Mouse (Mus musculus): ENCODE measurements around the gene Pard3b.

The Pard3b gene

GRCm38 (mm10) chr1:62244191-62244984, 605.8 kb downstream of the Pard3b start:
- DNase-seq (ENCODE audit: low read depth, low spot score): no peak

- no peak for DNase-seq (ENCODE audit: low read depth, low spot score)
These were observed 613.8 kb downstream of the Pard3b start for GRCm38 (mm10) chr1:62252432-62252831.

GRCm38 (mm10) chr1:62254316-62254715, 615.7 kb downstream of the Pard3b start:
- DNase-seq (ENCODE audit: low read depth, low spot score): no peak

DNA sequence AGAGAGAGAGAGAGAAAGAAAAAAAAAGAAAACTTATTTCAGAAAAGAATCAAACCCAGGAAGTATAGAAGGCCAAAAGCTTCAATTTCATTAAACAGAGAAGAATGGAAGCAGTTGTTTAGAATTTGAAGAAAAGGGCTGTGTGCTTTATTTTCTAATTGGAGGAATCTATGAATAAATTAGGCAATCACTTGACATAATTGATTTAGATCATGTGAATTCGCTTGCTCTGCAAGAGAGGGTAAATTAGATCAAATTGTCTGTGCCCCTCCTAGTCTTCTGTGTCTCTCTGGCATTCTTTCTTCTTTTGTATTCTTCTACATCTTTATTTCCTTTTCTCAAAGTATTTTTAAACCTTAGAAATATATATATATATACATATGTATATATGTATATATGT, 616.3 kb downstream of the Pard3b start:
- no peak for DNase-seq (ENCODE audit: low read depth, low spot score)

GRCm38 (mm10) chr1:62276466-62276865, 637.8 kb downstream of the Pard3b start:
- no peak for DNase-seq (ENCODE audit: low read depth, low spot score)

DNA sequence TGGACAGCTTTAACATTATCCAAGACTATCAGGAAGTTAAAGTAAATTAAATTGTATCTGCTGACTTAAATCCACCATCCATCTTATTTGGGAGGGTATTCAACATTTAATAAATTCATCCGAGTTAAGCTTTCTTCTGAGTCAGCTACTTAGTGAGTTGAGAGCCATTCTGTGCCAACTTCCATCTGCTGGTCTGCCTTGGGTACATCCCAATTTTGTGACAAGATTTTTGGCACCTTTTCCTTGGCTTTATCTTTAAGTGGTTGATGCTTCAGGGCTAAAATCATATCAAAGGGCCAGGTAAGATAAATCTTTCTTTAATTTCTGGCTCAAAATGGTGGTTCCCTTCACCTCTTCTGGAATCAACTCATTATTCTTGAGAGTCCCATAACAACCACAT, 640.0 kb downstream of the Pard3b start:
- DNase-seq (ENCODE audit: low read depth, low spot score): no peak

- DNase-seq (ENCODE audit: low read depth, low spot score): no peak
These were observed 642.0 kb downstream of the Pard3b start for GRCm38 (mm10) chr1:62280586-62280985.

DNA sequence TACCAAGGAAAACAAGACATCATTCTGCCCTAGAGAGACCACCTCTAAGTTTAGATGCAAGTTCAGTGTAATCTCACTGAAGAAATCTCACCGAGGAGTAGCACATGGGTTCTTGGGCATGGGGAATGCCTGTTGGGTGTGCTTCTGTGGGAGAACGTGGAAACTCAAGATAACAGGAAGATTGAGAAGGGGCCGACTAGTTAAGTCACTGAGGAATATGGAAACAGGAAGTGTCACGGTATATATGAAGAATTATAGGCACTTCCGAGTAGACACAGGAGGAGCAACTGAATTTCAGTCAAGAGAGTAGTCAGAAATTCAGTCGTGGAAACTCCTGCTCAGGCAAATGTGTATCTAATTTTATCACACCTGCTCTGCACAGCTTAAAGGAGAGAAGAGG, 644.2 kb downstream of the Pard3b start:
- DNase-seq (ENCODE audit: low read depth, low spot score): no peak

- DNase-seq (ENCODE audit: low read depth, low spot score): no peak
These were observed 645.0 kb downstream of the Pard3b start for GRCm38 (mm10) chr1:62283624-62284023.

GRCm38 (mm10) chr1:62309376-62309775, 670.8 kb downstream of the Pard3b start:
- DNase-seq (ENCODE audit: low read depth, low spot score): no peak

DNA sequence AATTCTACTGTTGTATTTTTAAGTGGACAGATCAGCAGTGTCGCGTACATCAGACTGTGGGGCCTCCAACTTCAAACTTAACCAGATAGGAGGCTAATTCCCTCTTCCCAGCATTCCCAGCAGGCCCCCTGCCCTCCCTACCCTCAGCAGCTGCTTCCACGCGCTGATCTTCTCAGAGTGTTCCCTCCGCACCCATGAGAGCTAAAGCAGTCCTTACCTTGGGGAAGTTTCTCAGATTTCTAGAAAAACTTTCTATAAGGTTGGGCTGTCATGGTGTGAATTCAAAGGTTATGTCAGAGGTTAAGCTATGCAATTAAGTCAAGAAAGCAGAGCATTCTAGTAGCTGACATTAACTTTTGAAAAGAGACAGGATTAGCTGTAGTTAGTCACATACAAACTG, 686.6 kb downstream of the Pard3b start:
- no peak for DNase-seq (ENCODE audit: low read depth, low spot score)

- no peak for DNase-seq (ENCODE audit: low read depth, low spot score)
These were observed 689.1 kb downstream of the Pard3b start for GRCm38 (mm10) chr1:62327743-62328142.

DNA sequence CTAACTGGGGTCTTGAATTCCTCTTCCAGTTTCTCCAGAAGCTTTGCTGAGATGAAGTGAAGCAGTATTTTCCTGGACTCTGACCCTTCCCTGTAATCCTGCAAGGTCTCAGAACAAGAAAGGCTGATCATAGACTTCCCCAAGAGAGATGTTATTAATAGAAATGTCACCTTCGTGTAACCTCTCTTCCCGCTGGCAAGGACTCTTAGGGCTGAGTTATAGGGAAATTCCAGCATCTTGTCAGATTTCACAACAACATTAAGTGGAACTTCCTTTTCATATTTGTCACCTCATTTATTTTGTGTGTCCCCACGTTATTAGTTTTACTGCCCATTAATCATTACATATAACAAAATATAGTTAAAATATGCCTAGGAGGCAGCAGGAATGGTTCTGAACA, 690.2 kb downstream of the Pard3b start:
- DNase-seq (ENCODE audit: low read depth, low spot score): no peak

GRCm38 (mm10) chr1:62333016-62333415, 694.4 kb downstream of the Pard3b start:
- no peak for DNase-seq (ENCODE audit: low read depth, low spot score)

- DNase-seq (ENCODE audit: low read depth, low spot score): no peak
These were observed 695.6 kb downstream of the Pard3b start for GRCm38 (mm10) chr1:62334196-62334595.

GRCm38 (mm10) chr1:62340261-62340660, 701.6 kb downstream of the Pard3b start:
- DNase-seq (ENCODE audit: low read depth, low spot score): no peak

GRCm38 (mm10) chr1:62344286-62344685, 705.7 kb downstream of the Pard3b start:
- DNase-seq (ENCODE audit: low read depth, low spot score): no peak

GRCm38 (mm10) chr1:62348371-62348770, 709.7 kb downstream of the Pard3b start:
- DNase-seq (ENCODE audit: low read depth, low spot score): no peak

DNA sequence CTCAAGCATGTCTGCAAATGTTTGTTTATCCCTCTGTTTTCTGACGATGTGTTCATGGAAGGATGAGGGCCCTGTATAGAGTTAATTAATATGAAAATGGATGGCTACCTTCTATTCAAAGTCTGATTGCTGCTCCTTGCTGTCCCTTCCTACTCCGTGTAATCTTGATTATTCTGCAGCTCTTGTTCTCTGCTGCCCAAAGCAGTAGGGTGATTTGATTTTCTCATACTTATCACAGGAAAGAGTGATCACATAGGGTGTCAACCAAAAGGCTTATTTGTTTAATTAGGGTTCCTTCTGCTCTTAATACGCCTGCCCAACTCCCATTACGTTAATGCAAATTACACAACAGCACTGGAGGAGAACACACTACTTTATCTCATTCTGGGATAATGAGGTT, 716.9 kb downstream of the Pard3b start:
- no peak for DNase-seq (ENCODE audit: low read depth, low spot score)

- no peak for DNase-seq (ENCODE audit: low read depth, low spot score)
These were observed 735.9 kb downstream of the Pard3b start for GRCm38 (mm10) chr1:62374427-62375050.

- DNase-seq (ENCODE audit: low read depth, low spot score): no peak
These were observed 739.7 kb downstream of the Pard3b start for GRCm38 (mm10) chr1:62378335-62378734.

DNA sequence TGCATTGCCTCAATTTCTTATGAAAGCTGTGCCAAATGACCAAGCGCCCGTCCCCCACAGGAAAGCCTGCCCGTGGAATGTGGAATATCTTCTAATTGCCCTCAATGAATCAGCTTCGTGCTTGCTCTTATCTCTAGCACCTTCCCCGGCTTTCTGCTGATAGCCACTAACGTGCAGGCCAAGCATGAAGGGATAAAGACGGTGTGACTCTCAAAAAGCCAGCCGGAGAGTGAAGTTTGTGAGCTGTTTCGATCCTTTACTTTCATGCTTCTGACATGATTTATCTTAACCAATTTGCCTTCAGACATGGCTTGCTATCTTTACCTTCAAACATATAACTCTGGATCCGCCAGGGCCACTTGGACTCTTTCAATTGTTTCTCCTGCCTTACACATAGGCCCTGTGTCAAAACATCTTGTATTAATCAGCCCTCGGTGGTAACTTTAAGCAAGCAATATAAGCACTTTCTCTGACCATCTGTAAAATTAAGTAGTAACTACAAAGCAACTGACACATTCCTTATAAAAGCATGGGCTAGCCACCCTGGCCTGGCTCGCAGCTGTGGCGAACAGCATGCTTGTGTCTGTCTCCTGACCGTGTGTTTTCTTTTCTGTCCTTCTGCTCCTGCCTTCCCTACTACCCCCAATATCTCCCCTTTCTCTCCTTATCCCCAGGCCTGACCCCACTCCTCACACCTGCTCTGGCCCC, 744.3 kb downstream of the Pard3b start:
- DNase-seq (ENCODE audit: low read depth, low spot score): no peak

DNA sequence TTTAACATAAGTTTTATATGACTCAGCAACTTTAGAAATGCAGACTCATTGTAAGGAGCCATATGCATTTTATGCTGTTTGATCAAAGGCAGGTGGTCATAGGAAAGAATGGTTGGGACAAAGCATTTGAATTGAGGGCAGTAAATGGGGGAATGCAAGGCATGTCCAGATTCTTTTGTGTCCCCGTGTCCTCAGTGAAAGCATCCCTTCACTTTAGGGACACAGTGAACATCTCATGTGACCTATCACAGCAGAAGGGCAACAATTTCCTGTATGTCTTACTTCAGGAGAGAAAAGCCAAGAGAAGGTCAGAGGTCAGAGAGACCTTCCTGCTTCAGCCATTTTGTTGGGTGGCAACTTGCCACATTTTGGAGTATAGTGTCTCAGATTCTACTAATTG, 745.6 kb downstream of the Pard3b start:
- no peak for DNase-seq (ENCODE audit: low read depth, low spot score)

Data from retina, postnatal 7 days (tissue).